17 mouse cellular contexts compared by ENCODE assay signal in genomic region chr11:77858589-77858988, GRCm38 (mm10). TPM values are rescaled to one million over a fixed set of nuclear protein-coding genes. Genes with fewer than 3 reads are reported as not detected.
DNase-seq lines count a peak whose midpoint lies in the region; ATAC-seq and TF ChIP-seq lines count a peak whose summit lies in the region.
"Had no signal": no experiment of that assay in that cellular context is flagged by ENCODE, and none has a peak within 500 bp of the region (broad histone marks: within the 10 kb centered on the region; RNA-seq: fewer than 3 reads in every experiment).

No protein-coding gene starts in this region.

- H3K4me3 ChIP-seq in E14TG2a.4 (replicated peaks; ENCODE audit: low read length) (peak overlapping the region; percentile 68), ES-Bruce4 (ENCODE audit: low read depth, low read length) (no peak overlapping the region)
- H3K4me3 ChIP-seq in hindbrain, embryonic 14.5 days (replicated peaks; ENCODE audit: low read length) = no peak overlapping the region
- H3K4me3 ChIP-seq in midbrain, embryonic 15.5 days = no peak overlapping the region
- H3K4me3 ChIP-seq in intestine, embryonic 16.5 days (ENCODE audit: low read length) = no peak overlapping the region
- no peak overlapping the region for H3K4me3 ChIP-seq in lung, postnatal 0 days (ENCODE audit: low read depth, low read length)
- H3K4me3 ChIP-seq: lung, embryonic 15.5 days; myocyte had no signal

- TF ChIP-seq EP300 in ES-Bruce4 (IDR thresholded peaks at IDR 0.05; ENCODE audit: insufficient read depth, low read depth, low read length) = no peak
- TF ChIP-seq EP300 in lung, postnatal 0 days (IDR thresholded peaks at IDR 0.05) = no peak

- H3K4me1 ChIP-seq in E14TG2a.4 (replicated peaks; ENCODE audit: low read depth, low read length) = peaks cover 50% of the 10 kb centered on the region
- H3K4me1 ChIP-seq in ES-Bruce4 (ENCODE audit: control insufficient read depth, insufficient read depth, low read length) = peaks cover 4% of the 10 kb centered on the region
- peaks cover 65% of the 10 kb centered on the region for H3K4me1 ChIP-seq in hindbrain, embryonic 14.5 days (replicated peaks; ENCODE audit: control insufficient read depth, insufficient read depth, low read length)
- peaks cover 59% of the 10 kb centered on the region for H3K4me1 ChIP-seq in midbrain, embryonic 15.5 days
- peaks cover 10% of the 10 kb centered on the region for H3K4me1 ChIP-seq in intestine, embryonic 16.5 days (ENCODE audit: control insufficient read depth, insufficient read depth, low read length)
- no peaks in the 10 kb centered on the region for H3K4me1 ChIP-seq in lung, postnatal 0 days (ENCODE audit: insufficient read depth, low read depth, low read length)

- H3K9ac ChIP-seq in ES-Bruce4 (ENCODE audit: low read depth, poor library complexity, severe bottlenecking) = 0 out of 2 replicates have a peak overlapping the region, but pooled peaks have one; percentile 17
- H3K9ac ChIP-seq in hindbrain, embryonic 14.5 days = peak overlapping the region; percentile 28; the same call in 1 of the 2 replicates
- H3K9ac ChIP-seq in midbrain, embryonic 15.5 days = no peak overlapping the region
- no peak overlapping the region for H3K9ac ChIP-seq in intestine, embryonic 16.5 days (ENCODE audit: low read depth, low read length)
- no peak overlapping the region for H3K9ac ChIP-seq in lung, postnatal 0 days (replicated peaks; ENCODE audit: low read depth)
- H3K9ac ChIP-seq: lung, embryonic 15.5 days had no signal

- WGBS in hindbrain, embryonic 14.5 days = 26% methylated on average over 9 of the region's 9 CpGs
- 24% methylated on average over 9 of the region's 9 CpGs for WGBS in midbrain, embryonic 15.5 days
- WGBS in intestine, embryonic 16.5 days = 58% methylated on average over 9 of the region's 9 CpGs
- WGBS in lung, postnatal 0 days = 64% methylated on average over 9 of the region's 9 CpGs

- no peak overlapping the region for H3K27ac ChIP-seq in ES-Bruce4 (ENCODE audit: insufficient read depth, low read length)
- H3K27ac ChIP-seq in hindbrain, embryonic 14.5 days = peak overlapping the region; percentile 87
- peak overlapping the region; percentile 63 for H3K27ac ChIP-seq in midbrain, embryonic 15.5 days
- no peak overlapping the region for H3K27ac ChIP-seq in intestine, embryonic 16.5 days (ENCODE audit: low read length)
- H3K27ac ChIP-seq in lung, postnatal 0 days (ENCODE audit: low read length) = no peak overlapping the region
- H3K27ac ChIP-seq: lung, embryonic 15.5 days had no signal

- TF ChIP-seq POLR2A in ES-Bruce4 (IDR thresholded peaks at IDR 0.05; ENCODE audit: insufficient read depth, low read length) = no peak

- H3K36me3 ChIP-seq in E14TG2a.4 (ENCODE audit: insufficient read depth, low read length) = peaks cover 46% of the 10 kb centered on the region
- H3K36me3 ChIP-seq in ES-Bruce4 (ENCODE audit: control insufficient read depth, insufficient read depth, low read length, poor library complexity, severe bottlenecking) = peaks cover 3% of the 10 kb centered on the region; the same call in 1 of the 2 replicates
- H3K36me3 ChIP-seq in hindbrain, embryonic 14.5 days (replicated peaks; ENCODE audit: control insufficient read depth, insufficient read depth) = peaks cover 45% of the 10 kb centered on the region
- peaks cover 9% of the 10 kb centered on the region; the same call in 1 of the 2 replicates for H3K36me3 ChIP-seq in midbrain, embryonic 15.5 days (replicated peaks)
- peaks cover under 1% of the 10 kb centered on the region; the same call in 1 of the 2 replicates for H3K36me3 ChIP-seq in intestine, embryonic 16.5 days (ENCODE audit: control insufficient read depth, insufficient read depth, low read length)
- H3K36me3 ChIP-seq in lung, postnatal 0 days (ENCODE audit: insufficient read depth, low read length) = peaks cover 18% of the 10 kb centered on the region; the same call in 1 of the 2 replicates

- H3K27me3 ChIP-seq in E14TG2a.4 (ENCODE audit: insufficient read depth, low read length) = peaks cover 50% of the 10 kb centered on the region
- no peaks in the 10 kb centered on the region for H3K27me3 ChIP-seq in ES-Bruce4 (ENCODE audit: control insufficient read depth, insufficient read depth, low read length, poor library complexity, severe bottlenecking)
- H3K27me3 ChIP-seq in hindbrain, embryonic 14.5 days (ENCODE audit: control insufficient read depth, insufficient read depth, low read length) = 0 out of 2 replicates have a peak, but pooled peaks cover 10% of the 10 kb centered on the region
- H3K27me3 ChIP-seq in midbrain, embryonic 15.5 days (replicated peaks) = 0 out of 2 replicates have a peak, but pooled peaks cover under 1% of the 10 kb centered on the region
- no peaks in the 10 kb centered on the region for H3K27me3 ChIP-seq in intestine, embryonic 16.5 days (replicated peaks; ENCODE audit: control insufficient read depth, insufficient read depth, low read length)
- H3K27me3 ChIP-seq in lung, postnatal 0 days (replicated peaks; ENCODE audit: insufficient read depth, low read length) = no peaks in the 10 kb centered on the region
- H3K27me3 ChIP-seq: lung, embryonic 15.5 days had no signal

- TF ChIP-seq CTCF in E14TG2a.4 (conservative IDR thresholded peaks at IDR 0.05; ENCODE audit: low read length) (no peak), ES-Bruce4 (IDR thresholded peaks at IDR 0.05; ENCODE audit: low read depth, low read length) (no peak)
- no peak for TF ChIP-seq CTCF in lung, postnatal 0 days (IDR thresholded peaks at IDR 0.05)

- H3K4me2 ChIP-seq in hindbrain, embryonic 14.5 days (replicated peaks) = no peak overlapping the region
- no peak overlapping the region for H3K4me2 ChIP-seq in midbrain, embryonic 15.5 days
- H3K4me2 ChIP-seq in intestine, embryonic 16.5 days (ENCODE audit: low read depth, low read length) = no peak overlapping the region
- no peak overlapping the region for H3K4me2 ChIP-seq in lung, postnatal 0 days (replicated peaks; ENCODE audit: low read depth, low read length)
- H3K4me2 ChIP-seq: lung, embryonic 15.5 days had no signal

- DNase-seq in hindbrain, embryonic 14.5 days (ENCODE audit: low spot score) = no peak
- DNase-seq in lung, postnatal 4 days = no peak
- no peak for DNase-seq in lung, postnatal 0 days (ENCODE audit: low spot score)
- DNase-seq: cerebellum, postnatal 25 days; gastrocnemius, postnatal 25 days; heart, postnatal 10 days; kidney, adult 9 months; layer of hippocampus, postnatal 36 days; right cerebral cortex, postnatal 4 days; thymus, postnatal 25 days had no signal

- H3K9me3 ChIP-seq in E14TG2a.4 (ENCODE audit: low read length) (no peaks in the 10 kb centered on the region), ES-Bruce4 (replicated peaks; ENCODE audit: control insufficient read depth, insufficient read depth, low read length, poor library complexity, severe bottlenecking) (no peaks in the 10 kb centered on the region)
- H3K9me3 ChIP-seq in hindbrain, embryonic 14.5 days (ENCODE audit: control insufficient read depth, low read length) = no peaks in the 10 kb centered on the region
- no peaks in the 10 kb centered on the region for H3K9me3 ChIP-seq in midbrain, embryonic 15.5 days
- no peaks in the 10 kb centered on the region for H3K9me3 ChIP-seq in intestine, embryonic 16.5 days (ENCODE audit: control insufficient read depth, low read length)
- H3K9me3 ChIP-seq in lung, postnatal 0 days (ENCODE audit: low read length) = no peaks in the 10 kb centered on the region
- H3K9me3 ChIP-seq: lung, embryonic 15.5 days had no signal

- no peak for ATAC-seq in hindbrain, embryonic 14.5 days (ENCODE audit: low FRiP score)
- no peak for ATAC-seq in midbrain, embryonic 15.5 days (replicated peaks)
- ATAC-seq in intestine, embryonic 16.5 days = no peak
- no peak for ATAC-seq in lung, postnatal 0 days
- ATAC-seq: inflammation-experienced regulatory T-cells, adult 6 months had no signal

RNA-seq across cellular contexts. Expression of gene Pipox, which starts 35.3 kb away (rescaled TPM):
- 14.3 and 17.0 TPM in 2 replicates for polyA plus RNA-seq in ES-Bruce4 (2011; ENCODE audit: insufficient read depth, insufficient read length, low read depth, missing spikeins)
- 2.8 and 6.1 TPM in 2 replicates for polyA plus RNA-seq in hindbrain, embryonic 14.5 days (2014; fragmentation: Nextera tagmentation; extraction: Ambion mirVana)
- 5.7 and 6.7 TPM in 2 replicates for polyA plus RNA-seq in midbrain, embryonic 15.5 days (2015; fragmentation: Nextera tagmentation; extraction: Ambion mirVana)
- 55.9 and 65.6 TPM in 2 replicates for polyA plus RNA-seq in intestine, embryonic 16.5 days (2015; fragmentation: Nextera tagmentation; extraction: Ambion mirVana)
- polyA plus RNA-seq in lung, postnatal 0 days (2015; fragmentation: Nextera tagmentation; extraction: Ambion mirVana) = 0.23 and 0.40 TPM in 2 replicates
- polyA plus RNA-seq: myocyte had no signal

Comparison
In these comparisons a context has a peak if more than half of its experiments do, and no peak if none do; other contexts are left out.
1. H3K27ac ChIP-seq: peak in hindbrain, embryonic 14.5 days (single experiment) and midbrain, embryonic 15.5 days (single experiment); none in ES-Bruce4 (single experiment), intestine, embryonic 16.5 days (single experiment) and lung, postnatal 0 days (single experiment).
2. H3K9ac ChIP-seq: peak in ES-Bruce4 (single experiment) and hindbrain, embryonic 14.5 days (single experiment); none in midbrain, embryonic 15.5 days (single experiment), intestine, embryonic 16.5 days (single experiment) and lung, postnatal 0 days (single experiment).